ENCODE assay signal across 23 mouse cellular contexts in the genomic region with DNA sequence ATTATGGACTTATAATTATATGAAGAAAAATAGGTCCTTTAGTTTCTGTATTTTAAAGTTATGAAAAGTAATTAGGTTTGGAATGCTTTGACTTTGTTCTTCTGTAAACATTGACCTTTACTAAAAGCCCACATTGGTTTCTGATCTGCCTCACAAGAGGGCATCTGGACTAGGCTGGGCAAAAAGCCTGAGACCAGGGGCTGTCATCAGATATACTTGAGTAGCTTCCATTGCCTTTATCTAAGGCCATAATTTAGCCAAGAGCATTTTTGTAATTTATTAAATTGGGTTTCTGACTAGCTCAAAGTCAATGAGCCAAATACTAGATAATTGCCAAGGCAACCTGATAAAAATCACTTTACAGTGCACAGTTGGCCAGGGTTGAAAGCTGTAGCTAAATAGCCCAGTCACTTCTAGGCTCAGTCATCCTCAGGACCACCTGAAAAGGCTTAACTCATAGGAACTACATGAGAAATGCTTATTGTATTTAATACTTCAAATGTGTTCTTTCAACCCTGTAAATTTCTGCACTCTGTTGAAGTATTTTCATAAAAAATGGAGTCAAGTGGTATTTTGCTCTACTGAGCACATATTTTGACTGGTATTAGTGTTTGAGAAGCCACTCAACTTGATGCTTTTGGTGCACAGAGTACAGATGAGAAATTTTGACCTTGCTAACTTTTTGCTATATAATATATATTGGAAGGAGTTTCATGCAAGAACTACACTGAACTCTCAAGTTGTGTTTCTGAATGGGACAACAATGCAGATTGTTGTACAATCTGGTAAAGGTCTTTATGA.
A peak's percentile ranks its signal among the peaks of the same experiment; 100 is the strongest.
DNase-seq lines count a peak whose midpoint lies in the region; ATAC-seq and TF ChIP-seq lines count a peak whose summit lies in the region.
"Had no signal": no experiment of that assay in that cellular context is flagged by ENCODE, and none has a peak within 500 bp of the region (broad histone marks: within the 10 kb centered on the region; RNA-seq: fewer than 3 reads in every experiment).

No protein-coding gene starts in this region.

- no peak for TF ChIP-seq POLR2A in kidney, adult 2 months (IDR thresholded peaks at IDR 0.05; ENCODE audit: low read depth, low read length)

- peak; percentile 91 for ATAC-seq in kidney, embryonic 16.5 days (ENCODE audit: low FRiP score, low TSS enrichment)
- ATAC-seq in lung, postnatal 0 days: peak; percentile 85
- ATAC-seq in embryonic facial prominence, embryonic 14.5 days (ENCODE audit: low read depth): no peak
- ATAC-seq: forebrain, embryonic 13.5 days; forebrain, postnatal 0 days had no signal

- TF ChIP-seq CTCF in kidney, adult 2 months (conservative IDR thresholded peaks at IDR 0.05; ENCODE audit: insufficient read depth, insufficient read length, low read depth, low read length): no peak
- TF ChIP-seq CTCF in lung, postnatal 0 days (IDR thresholded peaks at IDR 0.05): no peak

- no peaks in the 10 kb centered on the region for H3K36me3 ChIP-seq in kidney, adult 2 months (ENCODE audit: control insufficient read depth, insufficient read depth, low read length)
- H3K36me3 ChIP-seq in kidney, embryonic 16.5 days (ENCODE audit: insufficient read depth, low read length): no peaks in the 10 kb centered on the region
- H3K36me3 ChIP-seq in lung, postnatal 0 days (ENCODE audit: insufficient read depth, low read length): no peaks in the 10 kb centered on the region
- H3K36me3 ChIP-seq in embryonic facial prominence, embryonic 14.5 days (ENCODE audit: control insufficient read depth, insufficient read depth, low read length): no peaks in the 10 kb centered on the region
- H3K36me3 ChIP-seq: embryonic facial prominence, embryonic 13.5 days; heart, embryonic 15.5 days had no signal

- no peak overlapping the region for H3K27ac ChIP-seq in kidney, adult 2 months (ENCODE audit: insufficient read depth, low read depth, low read length)
- H3K27ac ChIP-seq in kidney, embryonic 16.5 days (ENCODE audit: low read length): no peak overlapping the region
- no peak overlapping the region for H3K27ac ChIP-seq in lung, postnatal 0 days (ENCODE audit: low read length)
- no peak overlapping the region for H3K27ac ChIP-seq in embryonic facial prominence, embryonic 14.5 days (replicated peaks; ENCODE audit: low read depth, low read length)
- H3K27ac ChIP-seq: embryonic facial prominence, embryonic 13.5 days; forebrain, embryonic 13.5 days; heart, adult 2 months; heart, embryonic 15.5 days; hindbrain, embryonic 14.5 days had no signal

- no peak overlapping the region for H3K4me3 ChIP-seq in kidney, adult 2 months (ENCODE audit: insufficient read depth, low read depth, low read length)
- no peak overlapping the region for H3K4me3 ChIP-seq in kidney, embryonic 16.5 days (ENCODE audit: low read length)
- no peak overlapping the region for H3K4me3 ChIP-seq in lung, postnatal 0 days (ENCODE audit: low read depth, low read length)
- H3K4me3 ChIP-seq in embryonic facial prominence, embryonic 14.5 days (ENCODE audit: low read depth, low read length): no peak overlapping the region
- H3K4me3 ChIP-seq: embryonic facial prominence, embryonic 13.5 days; forebrain, embryonic 13.5 days; heart, adult 2 months; heart, embryonic 15.5 days had no signal

- H3K9me3 ChIP-seq in kidney, embryonic 16.5 days (ENCODE audit: low read length): no peaks in the 10 kb centered on the region
- no peaks in the 10 kb centered on the region for H3K9me3 ChIP-seq in lung, postnatal 0 days (ENCODE audit: low read length)
- no peaks in the 10 kb centered on the region for H3K9me3 ChIP-seq in embryonic facial prominence, embryonic 14.5 days (ENCODE audit: control insufficient read depth, low read length)
- H3K9me3 ChIP-seq: embryonic facial prominence, embryonic 13.5 days; forebrain, embryonic 13.5 days; heart, embryonic 15.5 days had no signal

- H3K4me1 ChIP-seq in kidney, adult 2 months (ENCODE audit: control insufficient read depth, insufficient read depth, low read length): no peaks in the 10 kb centered on the region
- no peaks in the 10 kb centered on the region for H3K4me1 ChIP-seq in kidney, embryonic 16.5 days (ENCODE audit: insufficient read depth, low read length)
- no peaks in the 10 kb centered on the region for H3K4me1 ChIP-seq in lung, postnatal 0 days (ENCODE audit: insufficient read depth, low read depth, low read length)
- no peaks in the 10 kb centered on the region for H3K4me1 ChIP-seq in embryonic facial prominence, embryonic 14.5 days (ENCODE audit: control insufficient read depth, insufficient read depth, low read length)
- H3K4me1 ChIP-seq: embryonic facial prominence, embryonic 13.5 days; forebrain, embryonic 13.5 days; heart, embryonic 15.5 days had no signal

- peak; percentile 26 for DNase-seq in kidney, adult 2 months
- no peak for DNase-seq in kidney, adult 11 months
- no peak for DNase-seq in kidney, postnatal 14 days
- DNase-seq in lung, postnatal 0 days (ENCODE audit: low spot score): peak; percentile 40
- no peak for DNase-seq in lung, postnatal 4 days
- peak; percentile 25 for DNase-seq in embryonic facial prominence, embryonic 14.5 days (ENCODE audit: low spot score)
- DNase-seq in urinary bladder, postnatal 10 days (ENCODE audit: low spot score): no peak
- DNase-seq: adrenal gland, adult 2 months; cerebellum, adult 11 months; cerebellum, adult 8-10 months; cerebellum, postnatal 14 days; embryo, embryonic 11 days; forebrain, postnatal 0 days; gastrocnemius, postnatal 14 days; heart, adult 2 months; heart, postnatal 14 days had no signal

- TF ChIP-seq EP300 in lung, postnatal 0 days (IDR thresholded peaks at IDR 0.05): no peak

- no peak overlapping the region for H3K9ac ChIP-seq in kidney, embryonic 16.5 days (replicated peaks; ENCODE audit: low read length)
- no peak overlapping the region for H3K9ac ChIP-seq in lung, postnatal 0 days (replicated peaks; ENCODE audit: low read depth)
- H3K9ac ChIP-seq in embryonic facial prominence, embryonic 14.5 days (ENCODE audit: low read depth, low read length): no peak overlapping the region
- H3K9ac ChIP-seq: embryonic facial prominence, embryonic 13.5 days; forebrain, embryonic 13.5 days; forebrain, postnatal 0 days; heart, embryonic 15.5 days; hindbrain, embryonic 14.5 days had no signal

- no peaks in the 10 kb centered on the region for H3K27me3 ChIP-seq in kidney, adult 2 months (replicated peaks; ENCODE audit: control insufficient read depth, insufficient read depth, low read length)
- H3K27me3 ChIP-seq in kidney, embryonic 16.5 days (ENCODE audit: insufficient read depth, low read length): no peaks in the 10 kb centered on the region
- no peaks in the 10 kb centered on the region for H3K27me3 ChIP-seq in lung, postnatal 0 days (replicated peaks; ENCODE audit: insufficient read depth, low read length)
- no peaks in the 10 kb centered on the region for H3K27me3 ChIP-seq in embryonic facial prominence, embryonic 14.5 days (replicated peaks; ENCODE audit: control insufficient read depth, insufficient read depth, low read length)
- H3K27me3 ChIP-seq: CH12.LX; embryonic facial prominence, embryonic 13.5 days; forebrain, embryonic 13.5 days; heart, embryonic 15.5 days had no signal

- H3K4me2 ChIP-seq in kidney, embryonic 16.5 days (replicated peaks; ENCODE audit: low read depth, low read length): no peak overlapping the region
- no peak overlapping the region for H3K4me2 ChIP-seq in lung, postnatal 0 days (replicated peaks; ENCODE audit: low read depth, low read length)
- no peak overlapping the region for H3K4me2 ChIP-seq in embryonic facial prominence, embryonic 14.5 days (ENCODE audit: low read depth, low read length)
- H3K4me2 ChIP-seq: embryonic facial prominence, embryonic 13.5 days; forebrain, embryonic 13.5 days; heart, embryonic 11.5 days; heart, embryonic 15.5 days; hindbrain, embryonic 14.5 days had no signal

Comparison
In these comparisons a context has a peak if more than half of its experiments do, and no peak if none do; other contexts are left out.
1. DNase-seq: peak in kidney, adult 2 months (single experiment), lung, postnatal 0 days (single experiment) and embryonic facial prominence, embryonic 14.5 days (single experiment); none in kidney, adult 11 months (single experiment), kidney, postnatal 14 days (single experiment), lung, postnatal 4 days (0 of 2) and urinary bladder, postnatal 10 days (single experiment).